Mouse (Mus musculus) cerebellum, adult 11-12 months (tissue): ENCODE measurements around the gene Mtfr2.

Source experiments
- DNase-seq: peaks from one replicate; pipeline ENCODE4 v3.0.0; 2022

The Mtfr2 gene

GRCm38 (mm10) chr10:20347285-20348214 lies at the start of gene Mtfr2:
Gene Mtfr2 (plus strand): TSS chr10:20347770.
- peak; percentile 90 for DNase-seq

- DNase-seq, result no peak
Measured at GRCm38 (mm10) chr10:20298152-20298920, 49.2 kb upstream of the Mtfr2 start.

- no peak for DNase-seq
Measured at GRCm38 (mm10) chr10:20299114-20299513, 48.5 kb upstream of the Mtfr2 start.

- peak; percentile 38 for DNase-seq
Measured at GRCm38 (mm10) chr10:20310969-20311769, 36.4 kb upstream of the Mtfr2 start.

GRCm38 (mm10) chr10:20311918-20312735 lies 35.4 kb upstream of the Mtfr2 start, which contains the start of gene Bclaf1:
Gene Bclaf1 (plus strand): TSS chr10:20312469.
- DNase-seq, result peak; percentile 100

GRCm38 (mm10) chr10:20312736-20313301 lies 34.8 kb upstream of the Mtfr2 start:
- DNase-seq, result peak; percentile 90

- no peak for DNase-seq
Measured at GRCm38 (mm10) chr10:20313447-20313846, 34.1 kb upstream of the Mtfr2 start.

GRCm38 (mm10) chr10:20313941-20314340 lies 33.6 kb upstream of the Mtfr2 start:
- no peak for DNase-seq

GRCm38 (mm10) chr10:20314797-20315196 lies 32.8 kb upstream of the Mtfr2 start:
- no peak for DNase-seq

- DNase-seq, result no peak
Measured at GRCm38 (mm10) chr10:20317466-20317865, 30.1 kb upstream of the Mtfr2 start.

GRCm38 (mm10) chr10:20326226-20326625 lies 21.3 kb upstream of the Mtfr2 start:
- DNase-seq, result no peak

GRCm38 (mm10) chr10:20331262-20331661 lies 16.3 kb upstream of the Mtfr2 start:
- no peak for DNase-seq

- DNase-seq, result no peak
Measured at GRCm38 (mm10) chr10:20337872-20338271, 9.7 kb upstream of the Mtfr2 start.

GRCm38 (mm10) chr10:20345736-20346135 lies 1.8 kb upstream of the Mtfr2 start:
- DNase-seq, result peak; percentile 17

GRCm38 (mm10) chr10:20348894-20349293 lies 1.3 kb downstream of the Mtfr2 start:
- no peak for DNase-seq

- no peak for DNase-seq
Measured at GRCm38 (mm10) chr10:20361542-20362449, 14.2 kb downstream of the Mtfr2 start.

- no peak for DNase-seq
Measured at GRCm38 (mm10) chr10:20362450-20363118, 15.0 kb downstream of the Mtfr2 start.

- DNase-seq, result no peak
Measured at GRCm38 (mm10) chr10:20372046-20372445, 24.5 kb downstream of the Mtfr2 start.

GRCm38 (mm10) chr10:20377621-20378020 lies 30.1 kb downstream of the Mtfr2 start:
- DNase-seq, result no peak
